ENCODE assay signal across 12 mouse cellular contexts in genomic region chr11:113658763-113659162, GRCm38 (mm10). TPM values are rescaled to one million over a fixed set of nuclear protein-coding genes. Genes with fewer than 3 reads are reported as not detected.
"Had no signal": no experiment of that assay in that cellular context is flagged by ENCODE, and none has a peak within 500 bp of the region (broad histone marks: within the 10 kb centered on the region; RNA-seq: fewer than 3 reads in every experiment).

No protein-coding gene starts in this region.

- DNase-seq: lung, adult 2 months; lung, postnatal 36 days; thymus, postnatal 4 days had no signal

- H3K4me1 ChIP-seq: liver, embryonic 15.5 days; midbrain, embryonic 13.5 days had no signal

- H3K27me3 ChIP-seq: liver, embryonic 15.5 days; midbrain, embryonic 13.5 days had no signal

- H3K4me2 ChIP-seq: liver, embryonic 11.5 days; liver, embryonic 15.5 days; midbrain, embryonic 13.5 days had no signal

- H3K4me3 ChIP-seq: layer of hippocampus, adult 2 months; left cerebral cortex, adult 2 months; limb, embryonic 10.5 days; liver, embryonic 15.5 days; midbrain, embryonic 13.5 days had no signal

- H3K9me3 ChIP-seq: limb, embryonic 10.5 days; liver, embryonic 15.5 days; midbrain, embryonic 13.5 days had no signal

- ATAC-seq: lung, postnatal 0 days; midbrain, embryonic 13.5 days had no signal

- H3K27ac ChIP-seq: layer of hippocampus, adult 2 months; left cerebral cortex, adult 2 months; limb, embryonic 10.5 days; liver, embryonic 15.5 days; midbrain, embryonic 13.5 days; stomach, postnatal 0 days had no signal

- H3K9ac ChIP-seq: liver, embryonic 15.5 days; midbrain, embryonic 13.5 days had no signal

RNA-seq across cellular contexts. Expression of gene Sstr2, which starts 39.6 kb away (rescaled TPM):
- total RNA-seq: neutrophil, adult 5-6 weeks had no signal
